Mouse (Mus musculus): Measurements from ENCODE around the gene Usb1. TPM values are rescaled to one million over a fixed set of nuclear protein-coding genes. Genes with fewer than 3 reads are reported as not detected.

Gene Usb1
- 37.4 and 38.4 TPM in 2 replicates for polyA plus RNA-seq (2015; fragmentation: Nextera tagmentation; extraction: Ambion mirVana)

- under 1% methylated on average over 80 of the region's 80 CpGs for WGBS
These were observed at the start of gene Usb1, which contains the start of gene Zfp319 for GRCm38 (mm10) chr8:95331720-95332436. Gene Usb1 (plus strand): TSS chr8:95332284. Gene Zfp319 (minus strand): TSS chr8:95331950.

GRCm38 (mm10) chr8:95289066-95289650, 42.9 kb upstream of the Usb1 start:
- 82% methylated on average over 6 of the region's 6 CpGs for WGBS

More at GRCm38 (mm10) chr8:95331720-95332436, at the start of gene Usb1, which contains the start of gene Zfp319:
- no peaks in the 10 kb centered on the region for H3K27me3 ChIP-seq (replicated peaks)
- peak; percentile 92 for ATAC-seq (replicated peaks)
- peak within 1 kb of the TSS; percentile 83 for H3K9ac ChIP-seq
- no peaks in the 10 kb centered on the region for H3K9me3 ChIP-seq
- H3K27ac ChIP-seq, result peak within 1 kb of the TSS; percentile 94
- peak within 1 kb of the TSS; percentile 71 for H3K4me2 ChIP-seq
- H3K36me3 ChIP-seq (replicated peaks), result peaks cover 31% of the 10 kb centered on the region
- peak within 1 kb of the TSS; percentile 77 for H3K4me3 ChIP-seq
- peaks cover 30% of the 10 kb centered on the region for H3K4me1 ChIP-seq

GRCm38 (mm10) chr8:95293172-95293571, 38.9 kb upstream of the Usb1 start:
- H3K9ac ChIP-seq, result no peak overlapping the region
- no peak overlapping the region for H3K27ac ChIP-seq
- ATAC-seq (replicated peaks), result no peak
- H3K4me3 ChIP-seq, result no peak overlapping the region
- H3K4me1 ChIP-seq, result no peaks in the 10 kb centered on the region
- WGBS, result 83% methylated on average over 11 of the region's 11 CpGs
- no peaks in the 10 kb centered on the region for H3K27me3 ChIP-seq (replicated peaks)
- H3K4me2 ChIP-seq, result no peak overlapping the region
- no peaks in the 10 kb centered on the region for H3K36me3 ChIP-seq (replicated peaks)
- no peaks in the 10 kb centered on the region for H3K9me3 ChIP-seq

More at GRCm38 (mm10) chr8:95289066-95289650, 42.9 kb upstream of the Usb1 start:
- H3K36me3 ChIP-seq (replicated peaks), result no peaks in the 10 kb centered on the region
- no peak overlapping the region for H3K4me3 ChIP-seq
- no peak overlapping the region for H3K4me2 ChIP-seq
- ATAC-seq (replicated peaks), result no peak
- H3K27ac ChIP-seq, result no peak overlapping the region
- no peaks in the 10 kb centered on the region for H3K27me3 ChIP-seq (replicated peaks)
- no peaks in the 10 kb centered on the region for H3K4me1 ChIP-seq
- H3K9ac ChIP-seq, result no peak overlapping the region
- no peaks in the 10 kb centered on the region for H3K9me3 ChIP-seq

GRCm38 (mm10) chr8:95293891-95294290, 38.2 kb upstream of the Usb1 start:
- no peak for ATAC-seq (replicated peaks)
- Histone ChIP-seq H3K4me2 (no peak overlapping the region), H3K36me3 (replicated peaks) (no peaks in the 10 kb centered on the region)

GRCm38 (mm10) chr8:95302410-95302809, 29.7 kb upstream of the Usb1 start:
- H3K27me3 ChIP-seq (replicated peaks), result no peaks in the 10 kb centered on the region
- H3K9me3 ChIP-seq, result no peaks in the 10 kb centered on the region
- no peak overlapping the region for H3K27ac ChIP-seq
- H3K9ac ChIP-seq, result no peak overlapping the region
- no peak overlapping the region for H3K4me2 ChIP-seq
- ATAC-seq (replicated peaks), result no peak
- no peaks in the 10 kb centered on the region for H3K4me1 ChIP-seq
- WGBS, result 27% methylated on average over 5 of the region's 5 CpGs
- H3K36me3 ChIP-seq (replicated peaks), result no peaks in the 10 kb centered on the region
- H3K4me3 ChIP-seq, result no peak overlapping the region

More at GRCm38 (mm10) chr8:95293891-95294290, 38.2 kb upstream of the Usb1 start:
- Histone ChIP-seq H3K27me3 (replicated peaks) (no peaks in the 10 kb centered on the region), H3K4me3 (no peak overlapping the region), H3K27ac (no peak overlapping the region), H3K9me3 (no peaks in the 10 kb centered on the region), H3K4me1 (no peaks in the 10 kb centered on the region), H3K9ac (no peak overlapping the region)
- WGBS, result 72% methylated on average over 7 of the region's 7 CpGs

- Histone ChIP-seq H3K4me1 (peaks cover 3% of the 10 kb centered on the region), H3K27me3 (replicated peaks) (no peaks in the 10 kb centered on the region), H3K4me3 (no peak overlapping the region), H3K4me2 (no peak overlapping the region), H3K27ac (no peak overlapping the region), H3K9ac (no peak overlapping the region), H3K9me3 (no peaks in the 10 kb centered on the region), H3K36me3 (replicated peaks) (no peaks in the 10 kb centered on the region)
- no peak for ATAC-seq (replicated peaks)
- 79% methylated on average over 4 of the region's 4 CpGs for WGBS
These were observed 26.6 kb upstream of the Usb1 start for GRCm38 (mm10) chr8:95305526-95305925.

GRCm38 (mm10) chr8:95306431-95306830, 25.7 kb upstream of the Usb1 start, which contains the start of gene Cngb1:
Gene Cngb1 (minus strand): TSS chr8:95306585.
- no peaks in the 10 kb centered on the region for H3K36me3 ChIP-seq (replicated peaks)
- no peak for ATAC-seq (replicated peaks)
- no peak within 1 kb of the TSS for H3K4me3 ChIP-seq
- no peak within 1 kb of the TSS for H3K27ac ChIP-seq
- no peak within 1 kb of the TSS for H3K4me2 ChIP-seq
- H3K4me1 ChIP-seq, result peaks cover 8% of the 10 kb centered on the region
- H3K9me3 ChIP-seq, result no peaks in the 10 kb centered on the region
- no peak within 1 kb of the TSS for H3K9ac ChIP-seq
- WGBS, result 37% methylated on average over 6 of the region's 6 CpGs
- H3K27me3 ChIP-seq (replicated peaks), result no peaks in the 10 kb centered on the region

GRCm38 (mm10) chr8:95310342-95310970, 21.6 kb upstream of the Usb1 start, which contains the start of gene Tepp:
Gene Tepp (plus strand): TSS chr8:95310566.
- Histone ChIP-seq H3K27ac (0 out of 2 replicates have a peak within 1 kb of the TSS, but pooled peaks have one; percentile 28), H3K9ac (no peak within 1 kb of the TSS), H3K4me1 (peaks cover 8% of the 10 kb centered on the region), H3K36me3 (replicated peaks) (no peaks in the 10 kb centered on the region), H3K4me3 (no peak within 1 kb of the TSS), H3K4me2 (no peak within 1 kb of the TSS), H3K27me3 (replicated peaks) (no peaks in the 10 kb centered on the region), H3K9me3 (no peaks in the 10 kb centered on the region)
- WGBS, result 17% methylated on average over 6 of the region's 6 CpGs
- ATAC-seq (replicated peaks), result peak; percentile 50; the same call in 1 of the 2 replicates

GRCm38 (mm10) chr8:95312836-95313235, 19.2 kb upstream of the Usb1 start:
- no peak overlapping the region for H3K4me2 ChIP-seq
- H3K4me3 ChIP-seq, result no peak overlapping the region
- ATAC-seq (replicated peaks), result no peak
- no peaks in the 10 kb centered on the region for H3K36me3 ChIP-seq (replicated peaks)
- no peaks in the 10 kb centered on the region for H3K9me3 ChIP-seq
- H3K27me3 ChIP-seq (replicated peaks), result no peaks in the 10 kb centered on the region
- H3K27ac ChIP-seq, result no peak overlapping the region
- H3K9ac ChIP-seq, result no peak overlapping the region
- H3K4me1 ChIP-seq, result peaks cover 8% of the 10 kb centered on the region
- WGBS, result 72% methylated on average over 18 of the region's 18 CpGs

- Histone ChIP-seq H3K27ac (no peak overlapping the region), H3K4me1 (peaks cover 8% of the 10 kb centered on the region)
- 91% methylated on average over 6 of the region's 6 CpGs for WGBS
These were observed 18.2 kb upstream of the Usb1 start for GRCm38 (mm10) chr8:95313857-95314256.

GRCm38 (mm10) chr8:95314707-95315106, 17.4 kb upstream of the Usb1 start:
- Histone ChIP-seq H3K4me1 (peaks cover 8% of the 10 kb centered on the region), H3K9ac (no peak overlapping the region), H3K36me3 (replicated peaks) (no peaks in the 10 kb centered on the region), H3K4me2 (no peak overlapping the region), H3K9me3 (no peaks in the 10 kb centered on the region), H3K27ac (no peak overlapping the region), H3K4me3 (no peak overlapping the region), H3K27me3 (replicated peaks) (no peaks in the 10 kb centered on the region)
- WGBS, result 78% methylated on average over 2 of the region's 2 CpGs
- no peak for ATAC-seq (replicated peaks)

More at GRCm38 (mm10) chr8:95313857-95314256, 18.2 kb upstream of the Usb1 start:
- no peaks in the 10 kb centered on the region for H3K36me3 ChIP-seq (replicated peaks)
- H3K9ac ChIP-seq, result no peak overlapping the region
- no peak overlapping the region for H3K4me2 ChIP-seq
- H3K9me3 ChIP-seq, result no peaks in the 10 kb centered on the region
- no peaks in the 10 kb centered on the region for H3K27me3 ChIP-seq (replicated peaks)
- no peak for ATAC-seq (replicated peaks)
- H3K4me3 ChIP-seq, result no peak overlapping the region

- Histone ChIP-seq H3K4me2 (no peak overlapping the region), H3K4me1 (peaks cover 10% of the 10 kb centered on the region), H3K9me3 (no peaks in the 10 kb centered on the region), H3K36me3 (replicated peaks) (no peaks in the 10 kb centered on the region), H3K4me3 (no peak overlapping the region), H3K27ac (no peak overlapping the region), H3K9ac (no peak overlapping the region), H3K27me3 (replicated peaks) (no peaks in the 10 kb centered on the region)
- no peak for ATAC-seq (replicated peaks)
- 86% methylated on average over 1 of the region's 1 CpGs for WGBS
These were observed 16.7 kb upstream of the Usb1 start for GRCm38 (mm10) chr8:95315350-95315749.

Data from midbrain, embryonic 15.5 days (tissue).